Mouse (Mus musculus): ENCODE data around the gene Olfr102. TPM values are rescaled to one million over a fixed set of nuclear protein-coding genes. Genes with fewer than 3 reads are reported as not detected.

Olfr102 gene
- not detected in 2 replicates for polyA plus RNA-seq (2015; fragmentation: Nextera tagmentation; extraction: Ambion mirVana)

GRCm38 (mm10) chr17:37316954-37317353 lies at the start of gene Olfr102:
Gene Olfr102, minus strand, starts transcription at chr17:37317054.
- Histone ChIP-seq H3K27me3 (no peaks in the 10 kb centered on the region), H3K4me3 (no peak within 1 kb of the TSS), H3K4me2 (no peak within 1 kb of the TSS), H3K9ac (no peak within 1 kb of the TSS), H3K9me3 (no peaks in the 10 kb centered on the region), H3K27ac (no peak within 1 kb of the TSS), H3K36me3 (no peaks in the 10 kb centered on the region), H3K4me1 (no peaks in the 10 kb centered on the region)
- no peak for ATAC-seq (ENCODE audit: insufficient number of reproducible peaks, low FRiP score, low TSS enrichment, low read depth)

DNA sequence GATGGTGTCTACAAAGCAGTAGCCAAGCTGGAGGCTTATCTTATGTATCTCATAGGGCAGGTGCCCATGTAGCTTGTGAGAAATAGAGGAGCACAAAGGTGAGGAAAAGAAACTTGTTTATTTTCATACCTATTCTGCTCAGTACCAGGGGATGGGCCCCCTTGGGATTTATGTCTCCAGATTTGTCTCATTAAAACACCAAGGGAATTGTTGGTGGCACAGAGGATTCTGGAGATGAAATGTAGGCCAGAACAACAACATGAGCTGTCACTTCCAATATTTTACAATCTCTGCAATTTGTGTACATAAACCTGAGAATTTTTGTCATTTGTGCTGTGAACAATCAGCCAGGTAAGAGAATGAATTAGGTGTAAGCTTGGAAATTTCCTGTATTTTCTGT lies 42.4 kb upstream of the Olfr102 start, which contains the start of gene Olfr104-ps:
Gene Olfr104-ps (plus strand): TSS at position 301 of the 400 bp plus-strand sequence.
- Histone ChIP-seq H3K9ac (no peak within 1 kb of the TSS), H3K27me3 (no peaks in the 10 kb centered on the region), H3K36me3 (no peaks in the 10 kb centered on the region), H3K27ac (no peak within 1 kb of the TSS), H3K4me3 (no peak within 1 kb of the TSS), H3K9me3 (no peaks in the 10 kb centered on the region), H3K4me1 (no peaks in the 10 kb centered on the region), H3K4me2 (no peak within 1 kb of the TSS)
- no peak for ATAC-seq (ENCODE audit: insufficient number of reproducible peaks, low FRiP score, low TSS enrichment, low read depth)

GRCm38 (mm10) chr17:37339598-37339997 lies 22.7 kb upstream of the Olfr102 start, which contains the start of gene Olfr103:
Gene Olfr103, minus strand, starts transcription at chr17:37339698.
- Histone ChIP-seq H3K36me3 (no peaks in the 10 kb centered on the region), H3K27me3 (no peaks in the 10 kb centered on the region), H3K9me3 (no peaks in the 10 kb centered on the region), H3K4me1 (no peaks in the 10 kb centered on the region), H3K9ac (no peak within 1 kb of the TSS), H3K4me3 (no peak within 1 kb of the TSS), H3K27ac (no peak within 1 kb of the TSS), H3K4me2 (no peak within 1 kb of the TSS)
- no peak for ATAC-seq (ENCODE audit: insufficient number of reproducible peaks, low FRiP score, low TSS enrichment, low read depth)
- 91% methylated on average over 2 of the region's 2 CpGs for WGBS

- 29% methylated on average over 2 of the region's 2 CpGs for WGBS
- Histone ChIP-seq H3K4me2 (no peak overlapping the region), H3K27ac (no peak overlapping the region), H3K4me3 (no peak overlapping the region), H3K27me3 (no peaks in the 10 kb centered on the region), H3K36me3 (no peaks in the 10 kb centered on the region), H3K9me3 (no peaks in the 10 kb centered on the region), H3K4me1 (no peaks in the 10 kb centered on the region), H3K9ac (no peak overlapping the region)
- no peak for ATAC-seq (ENCODE audit: insufficient number of reproducible peaks, low FRiP score, low TSS enrichment, low read depth)
These were observed 6.6 kb downstream of the Olfr102 start for GRCm38 (mm10) chr17:37310146-37310699.

DNA sequence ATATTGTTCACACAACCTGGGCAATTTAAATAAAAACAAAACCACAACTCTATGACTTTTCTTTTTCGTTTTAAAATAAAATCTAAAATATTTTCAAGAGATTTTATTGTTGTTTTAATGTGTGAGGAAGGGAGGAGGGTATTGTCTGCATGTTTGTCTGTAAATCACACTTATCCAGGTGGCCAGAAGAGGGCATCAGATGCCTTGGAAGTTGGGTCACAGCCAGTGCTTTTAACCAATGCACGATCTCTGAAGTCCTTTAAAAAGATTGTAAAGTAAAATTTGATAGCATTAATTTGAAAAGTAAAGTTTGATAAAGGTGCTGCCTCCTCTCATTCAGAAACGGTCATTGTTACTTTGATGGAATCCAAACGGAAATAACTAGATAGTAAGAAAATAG lies 8.4 kb downstream of the Olfr102 start:
- H3K27me3 ChIP-seq: no peaks in the 10 kb centered on the region
- WGBS: 35% methylated on average over 4 of the region's 4 CpGs
- H3K4me2 ChIP-seq: no peak overlapping the region
- H3K4me3 ChIP-seq: no peak overlapping the region
- no peak for ATAC-seq (ENCODE audit: insufficient number of reproducible peaks, low FRiP score, low TSS enrichment, low read depth)
- H3K9me3 ChIP-seq: no peaks in the 10 kb centered on the region
- no peaks in the 10 kb centered on the region for H3K36me3 ChIP-seq
- H3K4me1 ChIP-seq: no peaks in the 10 kb centered on the region
- H3K9ac ChIP-seq: no peak overlapping the region
- no peak overlapping the region for H3K27ac ChIP-seq

- no peak within 1 kb of the TSS for H3K9ac ChIP-seq
- H3K4me3 ChIP-seq: no peak within 1 kb of the TSS
- H3K36me3 ChIP-seq: no peaks in the 10 kb centered on the region
- no peak within 1 kb of the TSS for H3K27ac ChIP-seq
- 81% methylated on average over 4 of the region's 4 CpGs for WGBS
- no peaks in the 10 kb centered on the region for H3K27me3 ChIP-seq
- ATAC-seq (ENCODE audit: insufficient number of reproducible peaks, low FRiP score, low TSS enrichment, low read depth): no peak
- H3K9me3 ChIP-seq: no peaks in the 10 kb centered on the region
- no peaks in the 10 kb centered on the region for H3K4me1 ChIP-seq
- H3K4me2 ChIP-seq: no peak within 1 kb of the TSS
These were observed 12.6 kb downstream of the Olfr102 start, which contains the start of gene Olfr101 for GRCm38 (mm10) chr17:37304213-37304612. Gene Olfr101, minus strand, starts transcription at chr17:37304313.

GRCm38 (mm10) chr17:37283360-37283759 lies 33.5 kb downstream of the Olfr102 start, which contains the start of gene Olfr99:
Gene Olfr99, minus strand, starts transcription at chr17:37283460.
- Histone ChIP-seq H3K9ac (no peak within 1 kb of the TSS), H3K9me3 (no peaks in the 10 kb centered on the region), H3K4me3 (no peak within 1 kb of the TSS), H3K4me1 (no peaks in the 10 kb centered on the region), H3K36me3 (no peaks in the 10 kb centered on the region), H3K27ac (no peak within 1 kb of the TSS), H3K4me2 (no peak within 1 kb of the TSS), H3K27me3 (no peaks in the 10 kb centered on the region)
- no peak for ATAC-seq (ENCODE audit: insufficient number of reproducible peaks, low FRiP score, low TSS enrichment, low read depth)
- 76% methylated on average over 1 of the region's 1 CpGs for WGBS

- H3K36me3 ChIP-seq: no peaks in the 10 kb centered on the region
- no peak overlapping the region for H3K9ac ChIP-seq
- H3K27me3 ChIP-seq: no peaks in the 10 kb centered on the region
- H3K27ac ChIP-seq: no peak overlapping the region
- H3K4me1 ChIP-seq: no peaks in the 10 kb centered on the region
- no peak for ATAC-seq (ENCODE audit: insufficient number of reproducible peaks, low FRiP score, low TSS enrichment, low read depth)
- no peak overlapping the region for H3K4me3 ChIP-seq
- H3K4me2 ChIP-seq: no peak overlapping the region
- H3K9me3 ChIP-seq: no peaks in the 10 kb centered on the region
- WGBS: 64% methylated on average over 1 of the region's 1 CpGs
These were observed 36.5 kb downstream of the Olfr102 start for GRCm38 (mm10) chr17:37280331-37280730.

DNA sequence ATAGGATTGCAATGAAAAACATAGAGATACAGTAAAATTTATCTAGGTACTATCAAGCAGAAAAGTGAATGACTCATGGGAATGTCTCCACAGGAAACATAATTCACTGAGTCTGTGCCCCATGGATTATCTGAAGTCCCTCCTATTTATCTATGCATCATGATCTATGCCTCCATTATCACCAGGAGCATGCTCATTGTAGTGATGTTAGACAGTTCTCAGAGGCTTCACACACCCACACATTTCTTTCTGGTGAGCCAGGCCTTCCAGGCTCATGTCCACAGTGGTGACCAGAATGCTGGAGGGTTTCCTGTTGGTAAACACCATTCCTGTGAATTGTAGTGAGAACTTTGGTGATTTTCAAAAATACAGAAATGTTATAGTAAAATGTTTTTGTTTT lies 40.3 kb downstream of the Olfr102 start:
- Histone ChIP-seq H3K27ac (no peak overlapping the region), H3K9me3 (no peaks in the 10 kb centered on the region), H3K4me2 (no peak overlapping the region), H3K9ac (no peak overlapping the region), H3K4me1 (no peaks in the 10 kb centered on the region), H3K36me3 (no peaks in the 10 kb centered on the region), H3K4me3 (no peak overlapping the region), H3K27me3 (no peaks in the 10 kb centered on the region)
- ATAC-seq (ENCODE audit: insufficient number of reproducible peaks, low FRiP score, low TSS enrichment, low read depth): no peak

DNA sequence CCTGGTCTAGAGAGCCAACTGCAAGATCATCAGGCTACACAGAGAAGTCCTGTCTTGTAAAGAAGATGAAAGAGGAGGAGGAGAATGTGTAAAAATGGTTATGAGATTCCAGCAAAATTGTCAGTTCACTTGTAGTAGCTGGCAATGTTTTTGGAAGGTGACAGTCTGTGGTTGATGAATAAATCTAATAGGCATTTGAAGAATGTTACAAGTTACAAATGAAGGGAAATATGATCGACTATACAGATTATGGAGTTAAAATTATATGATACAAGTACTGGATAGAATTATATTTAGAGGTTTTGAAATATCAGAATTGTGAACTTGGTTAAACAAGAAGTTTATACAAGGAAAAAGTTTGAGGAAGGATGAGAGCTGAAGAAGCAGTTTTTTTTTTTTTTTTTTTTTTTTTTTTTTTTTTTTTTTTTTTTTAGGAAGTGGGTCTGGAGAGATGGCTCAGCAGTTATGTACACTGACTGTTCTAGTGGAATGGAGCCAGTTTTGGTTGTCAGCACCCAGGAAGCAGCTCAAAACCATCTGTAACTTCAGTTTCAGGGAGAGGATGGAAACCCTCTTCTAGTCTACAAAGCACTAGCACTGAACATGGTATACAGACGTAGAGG lies 41.1 kb downstream of the Olfr102 start:
- 74% methylated on average over 2 of the region's 2 CpGs for WGBS
- H3K4me3 ChIP-seq: no peak overlapping the region
- H3K9ac ChIP-seq: no peak overlapping the region
- no peak overlapping the region for H3K27ac ChIP-seq
- H3K27me3 ChIP-seq: no peaks in the 10 kb centered on the region
- no peaks in the 10 kb centered on the region for H3K36me3 ChIP-seq
- ATAC-seq (ENCODE audit: insufficient number of reproducible peaks, low FRiP score, low TSS enrichment, low read depth): no peak
- no peaks in the 10 kb centered on the region; the same call in 1 of the 2 replicates for H3K4me1 ChIP-seq
- H3K4me2 ChIP-seq: no peak overlapping the region
- H3K9me3 ChIP-seq: no peaks in the 10 kb centered on the region

- Histone ChIP-seq H3K36me3 (no peaks in the 10 kb centered on the region), H3K4me2 (peak overlapping the region; percentile 81), H3K4me1 (peaks cover 4% of the 10 kb centered on the region; the same call in 1 of the 2 replicates), H3K9ac (no peak overlapping the region), H3K9me3 (no peaks in the 10 kb centered on the region), H3K27ac (no peak overlapping the region), H3K27me3 (no peaks in the 10 kb centered on the region), H3K4me3 (peak overlapping the region; percentile 50)
- no peak for ATAC-seq (ENCODE audit: insufficient number of reproducible peaks, low FRiP score, low TSS enrichment, low read depth)
- 61% methylated on average over 8 of the region's 8 CpGs for WGBS
These were observed 46.2 kb downstream of the Olfr102 start for GRCm38 (mm10) chr17:37270702-37271092.

- ATAC-seq (ENCODE audit: insufficient number of reproducible peaks, low FRiP score, low TSS enrichment, low read depth): peak; percentile 77
- H3K27me3 ChIP-seq: no peaks in the 10 kb centered on the region
- no peak within 1 kb of the TSS for H3K27ac ChIP-seq
- peaks cover 4% of the 10 kb centered on the region; the same call in 1 of the 2 replicates for H3K4me1 ChIP-seq
- H3K4me2 ChIP-seq: peak within 1 kb of the TSS; percentile 81
- no peaks in the 10 kb centered on the region for H3K9me3 ChIP-seq
- WGBS: 4% methylated on average over 26 of the region's 26 CpGs
- no peaks in the 10 kb centered on the region for H3K36me3 ChIP-seq
- H3K4me3 ChIP-seq: peak within 1 kb of the TSS; percentile 50
- H3K9ac ChIP-seq: no peak within 1 kb of the TSS
These were observed 46.7 kb downstream of the Olfr102 start, which contains the start of gene H2-M3 for GRCm38 (mm10) chr17:37270058-37270701. Gene H2-M3, plus strand, starts transcription at chr17:37270220.

Measured in limb, embryonic 15.5 days (tissue).